In genomic region chr19:38657980-38658379, GRCm38 (mm10) we compare ENCODE assay signal across 26 mouse cellular contexts.
DNase-seq lines count a peak whose midpoint lies in the region; ATAC-seq and TF ChIP-seq lines count a peak whose summit lies in the region.
"Had no signal": no experiment of that assay in that cellular context is flagged by ENCODE, and none has a peak within 500 bp of the region (broad histone marks: within the 10 kb centered on the region; RNA-seq: fewer than 3 reads in every experiment).

No protein-coding gene starts in this region.

- no peaks in the 10 kb centered on the region for H3K9me3 ChIP-seq in kidney, postnatal 0 days (replicated peaks; ENCODE audit: low read length)
- H3K9me3 ChIP-seq in kidney, embryonic 16.5 days (ENCODE audit: low read length) = no peaks in the 10 kb centered on the region
- H3K9me3 ChIP-seq in intestine, embryonic 14.5 days (ENCODE audit: control insufficient read depth, low read length) = peaks cover 4% of the 10 kb centered on the region; the same call in 1 of the 2 replicates
- H3K9me3 ChIP-seq in lung, embryonic 15.5 days = no peaks in the 10 kb centered on the region
- H3K9me3 ChIP-seq: forebrain, embryonic 13.5 days; hindbrain, embryonic 15.5 days; limb, embryonic 15.5 days; liver, embryonic 15.5 days; midbrain, embryonic 15.5 days had no signal

- H3K4me2 ChIP-seq in kidney, postnatal 0 days (ENCODE audit: low read length) = no peak overlapping the region
- H3K4me2 ChIP-seq in kidney, embryonic 16.5 days (replicated peaks; ENCODE audit: low read depth, low read length) = no peak overlapping the region
- H3K4me2 ChIP-seq in intestine, embryonic 14.5 days (ENCODE audit: low read length) = 0 out of 2 replicates have a peak overlapping the region, but pooled peaks have one; percentile 18
- H3K4me2 ChIP-seq in lung, embryonic 15.5 days = peak overlapping the region; percentile 2; the same call in 1 of the 2 replicates
- H3K4me2 ChIP-seq: forebrain, embryonic 13.5 days; hindbrain, embryonic 15.5 days; limb, embryonic 15.5 days; liver, embryonic 15.5 days; midbrain, embryonic 15.5 days had no signal

- no peak overlapping the region for H3K9ac ChIP-seq in kidney, postnatal 0 days (ENCODE audit: low read depth, low read length)
- H3K9ac ChIP-seq in kidney, embryonic 16.5 days (replicated peaks; ENCODE audit: low read length) = no peak overlapping the region
- H3K9ac ChIP-seq in intestine, embryonic 14.5 days (ENCODE audit: low read length) = no peak overlapping the region
- H3K9ac ChIP-seq in lung, embryonic 15.5 days = no peak overlapping the region
- H3K9ac ChIP-seq: forebrain, embryonic 13.5 days; hindbrain, embryonic 15.5 days; limb, embryonic 15.5 days; liver, embryonic 15.5 days; midbrain, embryonic 15.5 days had no signal

- H3K4me3 ChIP-seq in kidney, postnatal 0 days (replicated peaks; ENCODE audit: low read depth, low read length) = no peak overlapping the region
- no peak overlapping the region for H3K4me3 ChIP-seq in kidney, embryonic 16.5 days (ENCODE audit: low read length)
- H3K4me3 ChIP-seq in intestine, embryonic 14.5 days (ENCODE audit: low read depth, low read length) = no peak overlapping the region
- no peak overlapping the region for H3K4me3 ChIP-seq in lung, embryonic 15.5 days
- no peak overlapping the region for H3K4me3 ChIP-seq in small intestine, adult 2 months (ENCODE audit: low read depth, low read length)
- H3K4me3 ChIP-seq: forebrain, embryonic 13.5 days; hindbrain, embryonic 15.5 days; layer of hippocampus, adult 2 months; limb, embryonic 15.5 days; liver, embryonic 15.5 days; midbrain, embryonic 15.5 days had no signal

- WGBS in kidney, postnatal 0 days = 73% methylated on average over 13 of the region's 13 CpGs
- WGBS in kidney, embryonic 16.5 days = 71% methylated on average over 13 of the region's 13 CpGs
- WGBS in intestine, embryonic 14.5 days = 36% methylated on average over 13 of the region's 13 CpGs
- WGBS in lung, embryonic 15.5 days = 41% methylated on average over 13 of the region's 13 CpGs
- 30% methylated on average over 13 of the region's 13 CpGs for WGBS in small intestine, adult 2 months

- no peaks in the 10 kb centered on the region for H3K4me1 ChIP-seq in kidney, postnatal 0 days (replicated peaks; ENCODE audit: insufficient read depth, low read length)
- no peaks in the 10 kb centered on the region for H3K4me1 ChIP-seq in kidney, embryonic 16.5 days (ENCODE audit: insufficient read depth, low read length)
- peaks cover 16% of the 10 kb centered on the region for H3K4me1 ChIP-seq in intestine, embryonic 14.5 days (replicated peaks; ENCODE audit: control insufficient read depth, insufficient read depth, low read length)
- peaks cover 13% of the 10 kb centered on the region for H3K4me1 ChIP-seq in lung, embryonic 15.5 days
- H3K4me1 ChIP-seq in small intestine, adult 2 months (ENCODE audit: control insufficient read depth, insufficient read depth, insufficient read length, low read length) = peaks cover 5% of the 10 kb centered on the region; the same call in 1 of the 2 replicates
- H3K4me1 ChIP-seq: forebrain, embryonic 13.5 days; hindbrain, embryonic 15.5 days; limb, embryonic 15.5 days; liver, embryonic 15.5 days; midbrain, embryonic 15.5 days had no signal

- no peaks in the 10 kb centered on the region for H3K27me3 ChIP-seq in kidney, postnatal 0 days (ENCODE audit: insufficient read depth, low read length)
- H3K27me3 ChIP-seq in kidney, embryonic 16.5 days (ENCODE audit: insufficient read depth, low read length) = no peaks in the 10 kb centered on the region
- H3K27me3 ChIP-seq in intestine, embryonic 14.5 days (replicated peaks; ENCODE audit: control insufficient read depth, insufficient read depth, low read length) = no peaks in the 10 kb centered on the region
- no peaks in the 10 kb centered on the region for H3K27me3 ChIP-seq in lung, embryonic 15.5 days
- H3K27me3 ChIP-seq in small intestine, adult 2 months (ENCODE audit: control insufficient read depth, insufficient read depth, low read length) = no peaks in the 10 kb centered on the region
- H3K27me3 ChIP-seq: forebrain, embryonic 13.5 days; hindbrain, embryonic 15.5 days; limb, embryonic 15.5 days; liver, embryonic 15.5 days; midbrain, embryonic 15.5 days; Patski had no signal

- no peak for ATAC-seq in kidney, postnatal 0 days (replicated peaks; ENCODE audit: low FRiP score, low read depth)
- ATAC-seq in kidney, embryonic 16.5 days (ENCODE audit: low FRiP score, low TSS enrichment) = no peak
- ATAC-seq in intestine, embryonic 14.5 days (replicated peaks; ENCODE audit: low FRiP score, low TSS enrichment, low read depth) = 0 out of 2 replicates have a peak, but pooled peaks have one; percentile 32
- ATAC-seq in lung, embryonic 15.5 days (ENCODE audit: borderline replicate concordance, extremely low read depth, low FRiP score, low TSS enrichment) = peak; percentile 67; the same call in 1 of the 2 replicates
- ATAC-seq: activated CD4-positive, CD25-positive, alpha-beta regulatory T cell, adult 4 months; forebrain, embryonic 13.5 days; midbrain, embryonic 15.5 days; Patski had no signal

- no peak for TF ChIP-seq CTCF in kidney, postnatal 0 days (IDR thresholded peaks at IDR 0.05; ENCODE audit: low read depth)
- no peak for TF ChIP-seq CTCF in small intestine, adult 2 months (IDR thresholded peaks at IDR 0.05; ENCODE audit: extremely low read depth, insufficient read length, insufficient replicate concordance, low read depth, low read length)

- TF ChIP-seq POLR2A in small intestine, adult 2 months (IDR thresholded peaks at IDR 0.05; ENCODE audit: low read depth, low read length) = no peak

- no peaks in the 10 kb centered on the region for H3K36me3 ChIP-seq in kidney, postnatal 0 days (ENCODE audit: insufficient read depth, low read length)
- H3K36me3 ChIP-seq in kidney, embryonic 16.5 days (ENCODE audit: insufficient read depth, low read length) = no peaks in the 10 kb centered on the region
- H3K36me3 ChIP-seq in intestine, embryonic 14.5 days (ENCODE audit: control insufficient read depth, insufficient read depth, low read length) = no peaks in the 10 kb centered on the region
- no peaks in the 10 kb centered on the region for H3K36me3 ChIP-seq in lung, embryonic 15.5 days
- no peaks in the 10 kb centered on the region for H3K36me3 ChIP-seq in small intestine, adult 2 months (ENCODE audit: control insufficient read depth, insufficient read depth, low read length)
- H3K36me3 ChIP-seq: limb, embryonic 15.5 days; liver, embryonic 15.5 days; midbrain, embryonic 15.5 days had no signal

- H3K27ac ChIP-seq in kidney, postnatal 0 days = no peak overlapping the region
- H3K27ac ChIP-seq in kidney, embryonic 16.5 days (ENCODE audit: low read length) = no peak overlapping the region
- peak overlapping the region; percentile 35; the same call in 1 of the 2 replicates for H3K27ac ChIP-seq in intestine, embryonic 14.5 days (ENCODE audit: low read depth)
- peak overlapping the region; percentile 63 for H3K27ac ChIP-seq in lung, embryonic 15.5 days
- 0 out of 2 replicates have a peak overlapping the region, but pooled peaks have one; percentile 18 for H3K27ac ChIP-seq in small intestine, adult 2 months (ENCODE audit: insufficient read depth, low read depth, low read length)
- H3K27ac ChIP-seq: forebrain, embryonic 13.5 days; hindbrain, embryonic 15.5 days; layer of hippocampus, adult 2 months; limb, embryonic 15.5 days; liver, embryonic 15.5 days; midbrain, embryonic 15.5 days had no signal

- peak; percentile 22 for DNase-seq in kidney, postnatal 0 days (ENCODE audit: low spot score)
- DNase-seq in intestine, embryonic 14.5 days (ENCODE audit: low spot score) = no peak
- no peak for DNase-seq in frontal cortex, postnatal 10 days (ENCODE audit: low spot score in 2 of 2)
- DNase-seq in right cerebral cortex, postnatal 25 days = no peak
- no peak for DNase-seq in cerebellum, postnatal 10 days
- DNase-seq: adrenal gland, postnatal 10 days; cerebellum, adult 11-12 months; cerebellum, postnatal 25 days; embryo, embryonic 11 days; gastrocnemius, postnatal 25 days; heart, postnatal 4 days; kidney, adult 18-20 months; kidney, postnatal 14 days; layer of hippocampus, postnatal 36 days; thymus, postnatal 25 days had no signal

Comparison
In these comparisons a context has a peak if more than half of its experiments do, and no peak if none do; other contexts are left out.
1. ATAC-seq: peak in intestine, embryonic 14.5 days (single experiment) and lung, embryonic 15.5 days (single experiment); none in kidney, postnatal 0 days (single experiment) and kidney, embryonic 16.5 days (single experiment).
2. H3K27ac ChIP-seq: peak in intestine, embryonic 14.5 days (single experiment), lung, embryonic 15.5 days (single experiment) and small intestine, adult 2 months (single experiment); none in kidney, postnatal 0 days (single experiment) and kidney, embryonic 16.5 days (single experiment).
3. H3K4me2 ChIP-seq: peak in intestine, embryonic 14.5 days (single experiment) and lung, embryonic 15.5 days (single experiment); none in kidney, postnatal 0 days (single experiment) and kidney, embryonic 16.5 days (single experiment).